Mouse (Mus musculus) c-Kit-negative CD71-positive TER-119-positive erythroid progenitor cells, embryonic 14.5 days (primary cell): ENCODE results near the gene Btrc.

ENCODE experiments used
- DNase-seq: peaks from one replicate; pipeline ENCODE4 v3.0.0-alpha.2; 2013; ENCODE audit warnings: low read depth, low spot score

Btrc gene

GRCm38 (mm10) chr19:45573033-45573432, 209.5 kb downstream of the Btrc start:
- no peak for DNase-seq

- peak; percentile 53 for DNase-seq
These were observed 210.3 kb downstream of the Btrc start for GRCm38 (mm10) chr19:45573861-45574267.

- DNase-seq = no peak
These were observed 210.9 kb downstream of the Btrc start for GRCm38 (mm10) chr19:45574339-45574898.

GRCm38 (mm10) chr19:45574941-45575631, 211.6 kb downstream of the Btrc start:
- no peak for DNase-seq

DNA sequence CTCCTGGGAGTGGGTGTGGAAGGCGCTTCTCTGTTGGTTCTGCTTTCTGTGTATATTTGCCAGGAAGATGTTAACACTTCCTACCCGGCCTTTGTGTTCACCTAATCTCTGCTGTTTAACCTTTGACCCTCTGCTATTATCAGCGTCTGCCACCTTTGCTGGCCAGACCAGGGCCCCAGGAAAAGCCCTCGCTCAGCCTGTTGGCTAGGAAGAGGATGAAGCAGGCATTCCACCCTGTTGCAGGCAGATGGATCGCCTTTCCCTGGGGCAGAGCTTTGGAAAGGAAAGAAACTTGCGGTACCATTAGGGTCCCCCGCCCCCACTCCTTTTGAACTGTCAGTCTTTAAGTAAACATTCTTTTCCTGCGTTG, 212.1 kb downstream of the Btrc start:
- DNase-seq = no peak

DNA sequence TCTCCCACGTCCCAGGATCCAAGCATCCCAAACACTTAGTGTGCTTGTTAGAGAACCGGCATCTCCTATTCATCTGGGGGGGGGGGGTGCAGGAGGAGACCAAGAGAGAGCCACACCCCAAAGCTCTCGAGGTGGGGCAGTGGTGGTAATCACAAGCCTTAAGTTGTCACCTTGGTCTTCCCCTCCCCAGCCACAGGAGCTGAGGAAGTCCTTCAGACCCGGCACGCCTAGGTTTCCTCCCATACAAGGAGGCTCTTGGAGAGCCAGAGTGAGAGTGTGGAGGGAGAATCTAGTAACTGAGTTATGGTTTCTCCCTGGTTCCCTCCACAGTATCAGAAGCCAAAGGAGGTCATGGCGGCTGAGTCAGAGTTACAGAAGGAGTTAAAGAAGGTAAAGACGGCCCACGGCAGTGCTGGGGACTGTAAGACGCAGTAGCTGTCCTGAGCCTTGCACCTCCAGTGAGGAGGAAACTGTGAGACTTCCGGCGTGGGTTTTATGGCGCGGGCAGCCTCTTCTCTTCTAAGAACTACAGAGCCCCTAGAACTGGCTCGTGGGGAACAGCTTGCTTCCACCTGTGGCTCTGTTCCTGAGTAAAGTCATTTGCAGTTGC, 213.7 kb downstream of the Btrc start:
- no peak for DNase-seq

GRCm38 (mm10) chr19:45578976-45579375, 215.4 kb downstream of the Btrc start:
- no peak for DNase-seq

GRCm38 (mm10) chr19:45579416-45579815, 215.9 kb downstream of the Btrc start:
- DNase-seq = no peak
